Mouse (Mus musculus): ENCODE results near the gene Vps33b.
A peak's percentile ranks its signal among the peaks of the same experiment; 100 is the strongest.

Vps33b gene

GRCm38 (mm10) chr7:80273456-80273855, 4.0 kb downstream of the Vps33b start:
- no peak for DNase-seq

DNA sequence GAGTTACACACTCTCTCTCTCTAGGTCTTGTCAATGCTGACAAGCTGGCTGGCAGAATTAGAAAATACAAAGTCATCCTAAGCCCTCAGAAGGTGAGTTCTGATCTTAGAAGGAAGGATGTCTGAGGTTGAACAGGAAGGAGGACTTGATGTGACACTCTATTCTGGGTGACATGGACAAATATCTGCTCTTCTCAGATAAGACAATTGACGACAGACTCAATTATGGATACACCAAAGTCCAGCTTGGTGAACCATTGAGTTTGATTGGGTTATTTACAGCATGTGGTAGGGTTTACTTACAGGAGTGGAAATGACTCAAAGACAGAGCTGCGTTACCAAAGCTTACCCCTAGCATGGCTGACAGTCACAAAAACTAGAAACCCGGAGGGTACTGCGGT, 6.9 kb downstream of the Vps33b start:
- no peak for DNase-seq

GRCm38 (mm10) chr7:80280032-80280431, 10.6 kb downstream of the Vps33b start:
- DNase-seq: no peak

GRCm38 (mm10) chr7:80280998-80281397, 11.5 kb downstream of the Vps33b start:
- DNase-seq: no peak

GRCm38 (mm10) chr7:80281646-80282045, 12.2 kb downstream of the Vps33b start:
- DNase-seq: no peak

DNA sequence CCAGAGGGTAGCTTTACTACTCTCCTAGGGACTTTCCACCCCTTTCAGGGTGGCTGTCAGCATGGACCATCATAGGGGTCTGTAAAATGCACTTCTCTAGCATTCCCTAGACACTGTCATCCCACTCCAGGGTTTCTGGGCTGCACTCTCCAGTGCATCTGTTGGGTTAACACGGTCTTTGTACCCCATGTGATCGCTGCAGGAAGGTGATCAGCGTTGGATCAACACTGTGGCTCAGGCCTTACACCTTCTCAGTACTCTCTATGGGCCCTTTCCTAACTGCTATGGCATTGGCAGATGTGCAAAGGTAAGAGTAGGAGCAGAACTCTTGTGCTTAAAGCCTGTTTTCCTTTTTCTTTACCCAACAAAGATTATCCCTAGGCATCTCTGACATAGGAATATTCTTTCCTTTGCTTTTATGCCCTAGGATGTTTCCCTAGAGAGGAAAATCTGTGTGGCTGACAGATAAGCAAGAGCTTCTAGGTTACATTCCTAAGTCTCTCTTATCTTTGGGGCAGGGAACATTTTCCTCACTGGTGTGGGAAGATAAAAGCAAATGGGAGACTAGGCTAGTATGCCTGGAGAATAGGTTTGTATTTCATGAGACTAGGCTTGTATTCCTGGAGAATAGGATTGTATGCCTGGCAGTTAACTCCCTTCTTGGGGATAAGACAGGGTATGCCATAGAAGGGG, 13.9 kb downstream of the Vps33b start:
- DNase-seq: no peak

- no peak for DNase-seq
Observed at GRCm38 (mm10) chr7:80284391-80284790, 14.9 kb downstream of the Vps33b start.

- DNase-seq: no peak
Observed at GRCm38 (mm10) chr7:80285725-80286124, 16.3 kb downstream of the Vps33b start.

DNA sequence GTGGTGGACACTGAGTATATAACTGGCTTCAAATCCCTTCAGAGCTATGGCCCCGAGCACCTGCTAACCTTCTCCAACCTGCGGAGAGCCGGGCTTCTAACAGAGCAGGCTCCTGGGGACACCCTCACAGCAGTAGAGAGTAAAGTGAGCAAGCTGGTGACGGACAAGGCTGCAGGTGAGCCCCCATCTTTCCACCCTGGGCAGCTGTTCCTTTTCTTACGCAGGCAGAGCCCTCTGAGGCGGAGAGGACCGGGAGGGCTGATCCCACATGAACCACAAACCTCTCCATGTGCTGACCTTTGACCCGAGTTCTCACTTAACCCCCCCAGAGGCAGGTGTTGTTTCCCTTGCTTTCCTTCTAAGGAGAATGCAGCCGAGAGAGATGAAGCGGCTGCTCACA, 18.3 kb downstream of the Vps33b start:
- no peak for DNase-seq

GRCm38 (mm10) chr7:80294062-80294763, 24.8 kb downstream of the Vps33b start, which contains the start of gene Prc1:
TSS of gene Prc1 (plus strand) at chr7:80294450.
- peak; percentile 98 for DNase-seq

GRCm38 (mm10) chr7:80294764-80295648, 25.6 kb downstream of the Vps33b start:
- no peak for DNase-seq

- DNase-seq: no peak
Observed at GRCm38 (mm10) chr7:80296462-80296861, 27.0 kb downstream of the Vps33b start.

GRCm38 (mm10) chr7:80297041-80297440, 27.6 kb downstream of the Vps33b start:
- DNase-seq: no peak

GRCm38 (mm10) chr7:80298754-80299153, 29.3 kb downstream of the Vps33b start:
- DNase-seq: no peak

DNA sequence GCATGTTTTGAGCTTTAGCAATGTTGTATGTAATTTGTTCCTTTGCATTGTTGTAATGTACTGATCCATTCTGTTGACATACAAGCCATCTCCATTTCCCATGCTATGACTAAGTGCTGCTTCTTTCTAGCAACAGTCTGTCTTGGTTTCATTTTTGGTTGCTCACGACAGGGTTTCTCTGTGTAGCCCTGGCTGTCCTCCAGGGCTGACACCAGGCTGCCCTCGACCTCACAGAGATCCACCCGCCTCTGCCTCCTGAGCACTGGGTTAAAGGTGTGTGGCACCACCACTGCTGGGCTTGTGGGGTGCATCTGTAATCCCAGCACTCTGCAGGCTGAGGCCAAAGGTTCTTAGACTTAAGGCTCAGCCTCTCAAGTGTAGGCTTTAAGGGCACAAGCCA, 30.1 kb downstream of the Vps33b start:
- no peak for DNase-seq

- no peak for DNase-seq
Observed at GRCm38 (mm10) chr7:80301522-80301921, 32.1 kb downstream of the Vps33b start.

GRCm38 (mm10) chr7:80307766-80308165, 38.3 kb downstream of the Vps33b start:
- DNase-seq: no peak

DNA sequence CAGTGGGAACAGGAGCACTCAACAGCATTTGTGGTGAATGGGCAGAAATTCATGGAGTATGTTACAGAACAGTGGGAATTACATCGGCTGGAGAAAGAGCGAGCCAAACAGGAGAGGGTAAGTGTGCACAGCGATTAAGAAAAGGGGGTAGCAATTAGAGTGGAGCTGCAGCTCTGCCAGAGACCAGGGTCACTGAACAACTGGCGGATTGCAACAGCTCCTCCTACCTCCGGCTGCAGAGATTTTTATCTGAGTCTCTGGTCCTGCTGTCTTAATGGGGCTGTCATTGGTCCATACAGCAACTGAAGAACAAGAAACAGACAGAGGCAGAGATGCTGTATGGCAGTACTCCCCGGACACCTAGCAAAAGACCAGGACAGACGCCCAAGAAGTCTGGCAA, 41.3 kb downstream of the Vps33b start:
- DNase-seq: no peak

DNA sequence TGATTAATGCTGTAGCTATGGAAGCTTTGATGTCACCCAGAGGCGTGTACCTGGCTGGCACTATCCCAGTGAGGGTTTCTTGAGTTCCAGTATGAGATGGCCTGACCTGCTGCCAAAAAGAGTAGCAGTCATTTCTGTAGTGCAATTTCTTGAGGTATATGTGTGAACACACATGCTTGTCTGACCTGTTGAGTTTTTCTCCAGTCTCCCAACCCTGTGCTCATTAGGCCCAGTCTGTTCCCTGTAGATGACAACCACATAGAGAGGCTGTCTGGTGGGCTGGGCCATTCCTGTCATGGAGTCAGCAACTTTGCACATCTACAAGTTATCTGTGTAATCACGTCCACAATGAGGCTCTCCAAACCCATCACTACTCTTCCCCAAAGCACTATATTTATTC, 46.3 kb downstream of the Vps33b start:
- DNase-seq: no peak

- no peak for DNase-seq
Observed at GRCm38 (mm10) chr7:80317439-80318115, 48.1 kb downstream of the Vps33b start.

DNA sequence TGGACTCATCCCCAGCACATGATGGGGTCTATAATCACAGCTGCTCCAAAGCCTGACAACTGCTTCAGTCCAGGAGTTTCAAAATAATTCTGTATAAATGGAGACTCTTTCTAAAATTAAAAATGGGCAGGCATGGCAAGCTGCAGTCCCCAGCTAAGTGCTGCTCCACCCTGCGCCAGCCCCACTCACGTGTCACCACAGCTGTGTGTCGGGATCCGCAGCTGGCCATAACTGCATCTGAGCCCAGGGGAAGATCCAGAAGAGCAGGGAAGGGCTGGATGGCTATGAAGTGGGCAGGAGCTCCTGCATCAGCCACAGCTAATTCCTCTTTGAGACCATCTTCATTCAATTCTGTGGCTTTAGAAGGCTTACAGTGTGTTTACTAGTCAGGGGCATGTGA, 49.2 kb downstream of the Vps33b start:
- no peak for DNase-seq

DNA sequence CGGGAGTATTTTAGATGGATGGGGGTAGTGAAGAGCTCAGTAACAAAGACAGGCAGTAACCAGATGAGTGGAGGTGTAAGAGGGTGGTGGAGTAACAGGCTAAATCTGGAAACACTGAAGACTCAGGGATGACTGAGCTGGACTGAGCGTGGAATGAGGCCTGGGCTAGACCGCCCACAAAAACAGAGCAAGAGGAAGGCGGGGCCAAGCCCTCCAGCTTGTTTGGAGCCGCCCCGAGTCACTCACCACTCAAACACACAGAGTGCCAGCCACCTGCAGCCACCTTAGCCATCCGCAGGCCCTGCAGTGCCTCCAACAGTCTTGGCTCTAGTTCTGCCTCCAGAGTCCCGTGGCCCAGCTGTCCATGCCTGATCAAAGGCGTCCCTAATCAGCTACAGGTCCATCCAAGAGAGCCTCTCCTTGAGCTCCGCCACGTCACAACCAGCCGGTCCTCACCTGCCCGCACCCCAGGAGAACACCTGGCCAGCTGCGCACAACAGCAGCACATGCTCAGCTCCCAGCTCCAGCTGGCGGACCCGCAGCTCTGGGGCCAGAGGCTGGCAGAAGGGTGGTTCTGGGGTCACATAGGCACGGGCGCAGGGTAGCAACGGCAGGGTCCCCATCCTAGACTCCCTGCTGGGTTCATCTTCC, 50.5 kb downstream of the Vps33b start:
- no peak for DNase-seq

Measured in retina, postnatal 1 day (tissue).